Mouse (Mus musculus) ES-E14 (cell line): ENCODE data around the gene Fam222a.

ENCODE experiments used
- CHD2 ChIP-seq: IDR thresholded peaks from 2 replicates; pipeline ENCODE4 v1.6.1; 2014; ENCODE audit warnings: mild to moderate bottlenecking, low read depth, low read length, inconsistent platforms
- HCFC1 ChIP-seq: IDR thresholded peaks from 2 replicates; pipeline ENCODE4 v1.6.1; 2012; ENCODE audit warnings: low read length, inconsistent platforms, borderline replicate concordance; ENCODE audit not compliant: insufficient read depth
- MAFK ChIP-seq: IDR thresholded peaks from 2 replicates; pipeline ENCODE4 v1.6.1; 2014; ENCODE audit warnings: mild to moderate bottlenecking, low read depth, low read length, inconsistent platforms; ENCODE audit not compliant: insufficient read depth
- ZC3H11A ChIP-seq: IDR thresholded peaks from 2 replicates; pipeline ENCODE4 v1.6.1; 2012; ENCODE audit warnings: low read depth, mild to moderate bottlenecking, inconsistent platforms, low read length, borderline replicate concordance
- ZNF384 ChIP-seq: IDR thresholded peaks from 2 replicates; pipeline ENCODE4 v1.6.1; 2012; ENCODE audit warnings: low read depth, low read length, inconsistent platforms

DNA sequence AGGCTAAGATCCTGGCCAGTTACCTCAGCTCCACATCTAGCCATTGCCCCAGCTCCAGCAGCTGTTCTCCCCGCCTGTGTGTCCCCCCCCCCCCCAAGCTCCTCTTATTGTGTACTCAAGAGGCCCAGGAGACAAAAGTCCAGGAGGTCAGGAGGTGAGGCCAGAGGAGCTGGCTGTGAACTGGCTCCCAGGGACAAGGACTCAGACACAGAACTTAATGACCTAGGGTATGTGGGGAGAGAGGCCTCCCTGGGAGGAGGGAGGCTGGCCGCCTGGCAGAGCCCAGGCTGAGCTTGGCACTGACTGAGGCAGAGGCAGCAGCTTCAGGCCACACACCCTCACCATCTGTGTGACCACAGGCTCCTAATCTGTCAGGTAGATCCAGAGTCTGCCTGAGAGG lies 5.2 kb downstream of the Fam222a start:
- TF ChIP-seq MAFK (no peak), HCFC1 (no peak), ZC3H11A (no peak), ZNF384 (no peak), CHD2 (no peak)
